Mouse (Mus musculus): ENCODE measurements at regions not wholly inside any gene's neighbourhood (a gene's known extent, or its start where the extent isn't known, plus 50 kb on each side); places are given as distances from the start of the nearest gene placed in this dataset.

- DNase-seq = no peak
These were observed 156.6 kb upstream of the Tex13c2 start for GRCm38 (mm10) chrX:42332906-42333305.

GRCm38 (mm10) chrX:42333631-42334030 lies 155.9 kb upstream of the Tex13c2 start:
- no peak for DNase-seq

GRCm38 (mm10) chrX:42334794-42335193 lies 154.7 kb upstream of the Tex13c2 start:
- no peak for DNase-seq

DNA sequence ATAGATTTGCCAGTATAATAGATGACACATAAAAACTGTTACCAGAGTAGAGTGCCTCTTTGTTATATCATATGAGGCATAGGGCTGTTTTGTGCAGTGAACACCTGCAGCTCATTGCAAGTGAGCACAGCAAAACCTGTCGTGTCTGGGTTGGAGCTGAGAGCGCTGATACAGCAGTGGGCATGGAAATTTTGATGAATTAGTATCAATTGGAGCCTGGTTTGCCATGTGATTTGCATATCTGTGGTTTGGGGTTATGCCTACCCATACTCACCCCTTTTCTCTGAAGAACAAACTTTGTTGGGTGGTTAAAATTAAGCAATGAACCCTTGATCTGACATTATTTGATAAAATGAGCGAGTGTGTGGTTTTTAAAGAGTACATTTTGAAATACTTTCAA lies 152.7 kb upstream of the Tex13c2 start:
- no peak for DNase-seq

DNA sequence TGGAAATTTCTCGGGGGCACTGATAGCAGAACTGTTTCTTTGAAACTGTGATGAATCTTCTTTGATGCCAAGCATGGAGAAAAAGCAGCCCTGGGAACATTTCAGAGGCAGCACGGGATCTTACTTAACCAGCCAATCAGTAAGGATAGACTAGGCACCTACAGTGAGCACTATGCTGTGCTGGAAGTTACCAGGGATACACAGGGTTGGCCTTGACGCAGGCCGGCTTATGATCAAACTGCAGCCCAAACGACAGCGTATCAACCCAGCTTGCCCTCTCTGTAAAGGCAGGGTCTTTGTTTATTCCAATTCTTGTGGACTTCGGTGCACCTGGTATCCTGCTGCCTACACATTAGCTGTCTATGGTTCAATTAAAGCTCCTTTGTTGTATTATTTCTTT lies 147.1 kb upstream of the Tex13c2 start:
- DNase-seq = no peak

DNA sequence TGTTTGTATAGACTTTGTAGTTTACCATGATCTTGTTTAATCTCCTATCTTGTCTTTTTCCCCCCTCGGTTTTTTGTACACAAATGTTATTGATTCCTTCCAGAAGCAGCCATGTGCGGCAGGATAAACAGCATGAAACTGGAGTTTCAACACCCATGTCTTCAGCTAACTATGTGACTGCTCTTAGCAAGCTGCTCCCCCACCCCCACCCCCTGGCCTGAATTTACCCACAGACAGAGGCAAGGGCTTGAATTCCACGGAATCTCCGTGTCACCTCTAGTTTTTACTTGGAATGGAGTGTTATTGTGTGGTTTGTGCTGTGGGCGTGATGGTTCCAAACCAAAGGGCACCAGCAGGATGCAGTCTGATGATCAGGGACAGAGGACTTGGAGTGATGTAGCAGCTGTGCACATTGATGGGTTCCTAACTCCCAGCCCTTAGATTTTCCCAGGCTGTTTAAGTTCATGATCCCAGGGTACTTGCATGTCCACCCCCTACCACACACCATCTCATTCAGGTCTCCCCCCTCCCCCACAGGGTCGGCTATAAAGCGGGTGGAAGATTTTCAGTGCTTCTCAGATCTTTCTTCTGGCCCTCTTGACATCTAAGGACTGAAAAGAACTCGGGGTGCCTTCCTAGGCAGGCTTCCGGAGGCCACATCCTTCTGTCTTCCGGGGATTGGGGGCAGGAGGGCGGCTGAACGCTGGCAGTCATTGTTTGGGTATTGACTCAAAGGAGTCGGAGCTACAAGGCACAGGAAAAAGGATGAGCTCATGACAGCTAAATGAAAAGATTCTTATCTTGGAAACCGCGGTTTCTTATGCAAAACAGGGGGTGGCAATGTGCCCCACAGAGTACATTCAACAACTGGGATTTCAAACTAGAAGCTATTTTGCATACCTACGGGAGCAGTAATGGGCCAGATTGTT lies 146.3 kb upstream of the Tex13c2 start:
- DNase-seq = peak; percentile 24

DNA sequence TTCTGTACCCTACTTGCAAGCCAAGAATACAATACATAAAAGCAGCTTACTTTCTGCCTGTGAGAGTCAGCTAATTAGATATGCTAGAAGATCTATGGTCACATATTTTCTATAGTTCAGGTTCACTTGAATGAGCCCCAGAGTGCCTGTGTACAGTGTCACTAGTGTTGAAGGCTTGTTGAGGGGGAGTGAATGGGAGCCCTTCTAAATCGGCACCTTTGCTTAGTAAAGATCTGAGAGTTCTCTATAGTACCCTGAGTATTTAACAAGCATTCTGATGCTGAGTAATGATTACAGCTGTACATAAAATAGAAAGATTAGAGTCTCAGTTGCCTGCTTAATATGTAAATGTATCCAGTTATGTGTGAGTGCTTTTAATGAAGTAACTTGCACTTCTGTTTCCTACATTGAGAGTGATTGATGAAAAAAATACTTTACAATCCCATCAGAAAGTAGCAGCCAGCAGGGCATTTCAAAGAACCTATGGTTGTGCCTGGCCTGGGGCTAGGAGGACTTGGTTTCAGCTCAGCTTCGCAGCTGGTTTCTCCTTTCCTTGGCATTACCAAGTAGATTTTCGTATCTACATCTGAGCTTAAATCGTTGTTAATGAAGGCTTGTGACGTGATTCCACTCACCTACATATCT lies 136.8 kb upstream of the Tex13c2 start:
- DNase-seq = no peak

DNA sequence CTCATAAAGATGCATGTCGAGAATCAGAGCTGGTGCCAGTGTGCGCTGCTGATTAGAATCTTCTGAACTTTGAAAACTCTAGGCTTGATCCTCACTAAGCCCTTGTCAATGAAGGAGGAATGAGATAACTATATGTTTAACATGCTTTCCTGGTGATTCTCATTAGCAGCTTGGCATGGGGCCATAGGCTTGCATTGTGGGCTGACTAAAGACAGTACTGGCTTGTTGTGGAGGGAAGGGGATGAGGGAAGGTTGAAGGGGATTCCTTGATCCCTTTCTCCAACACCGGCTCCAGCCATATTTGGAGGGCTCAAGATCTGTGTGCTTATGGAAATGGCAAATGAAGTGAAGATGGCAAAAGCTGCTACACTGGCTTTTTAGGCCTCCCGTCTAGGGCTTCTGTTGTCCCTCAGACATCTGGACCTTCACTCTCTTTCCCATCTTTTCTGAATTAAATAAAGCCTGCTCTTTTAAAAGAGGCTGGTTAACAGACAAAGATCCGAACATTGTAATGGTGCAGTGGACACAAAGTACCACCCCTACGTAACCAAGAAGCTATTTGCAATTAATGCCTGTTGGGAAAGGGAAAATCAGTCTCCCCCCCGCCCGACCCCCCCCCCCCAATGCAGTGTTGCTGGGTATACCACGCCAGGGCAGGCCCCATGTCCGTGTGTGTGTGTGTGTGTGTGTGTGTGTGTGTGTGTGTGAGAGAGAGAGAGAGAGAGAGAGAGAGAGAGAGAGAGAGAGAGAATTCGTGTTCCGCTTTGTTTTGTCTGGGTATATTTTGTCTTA lies 129.9 kb upstream of the Tex13c2 start:
- DNase-seq = no peak

GRCm38 (mm10) chrX:42360173-42360931 lies 129.1 kb upstream of the Tex13c2 start:
- no peak for DNase-seq

DNA sequence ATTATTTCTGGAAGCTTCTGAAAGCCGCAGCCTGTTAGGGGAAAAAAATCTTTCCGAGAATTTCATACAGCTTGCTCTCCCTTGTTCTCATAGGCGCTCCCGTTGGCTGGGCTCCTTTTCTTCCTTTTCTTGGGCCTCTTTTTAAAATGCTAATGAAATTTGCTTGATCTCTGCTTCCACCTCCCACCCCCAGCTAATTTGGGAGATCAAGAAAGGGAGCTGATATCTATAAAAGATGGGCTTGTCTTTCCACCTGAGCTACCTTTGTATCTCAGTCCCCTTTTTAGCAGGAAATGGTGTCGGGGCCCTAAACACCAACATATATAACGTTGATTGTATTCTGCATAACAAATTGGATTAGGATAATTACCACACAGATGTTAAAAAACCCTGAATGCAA lies 128.5 kb upstream of the Tex13c2 start:
- DNase-seq = no peak

GRCm38 (mm10) chrX:42361400-42362028 lies 128.0 kb upstream of the Tex13c2 start:
- no peak for DNase-seq

GRCm38 (mm10) chrX:42364137-42364536 lies 125.4 kb upstream of the Tex13c2 start:
- DNase-seq = no peak

- peak; percentile 7 for DNase-seq
These were observed 115.6 kb upstream of the Tex13c2 start for GRCm38 (mm10) chrX:42373794-42374398.

GRCm38 (mm10) chrX:42393836-42394556 lies 95.5 kb upstream of the Tex13c2 start:
- no peak for DNase-seq

- DNase-seq = no peak
These were observed 93.0 kb upstream of the Tex13c2 start for GRCm38 (mm10) chrX:42396441-42396840.

DNA sequence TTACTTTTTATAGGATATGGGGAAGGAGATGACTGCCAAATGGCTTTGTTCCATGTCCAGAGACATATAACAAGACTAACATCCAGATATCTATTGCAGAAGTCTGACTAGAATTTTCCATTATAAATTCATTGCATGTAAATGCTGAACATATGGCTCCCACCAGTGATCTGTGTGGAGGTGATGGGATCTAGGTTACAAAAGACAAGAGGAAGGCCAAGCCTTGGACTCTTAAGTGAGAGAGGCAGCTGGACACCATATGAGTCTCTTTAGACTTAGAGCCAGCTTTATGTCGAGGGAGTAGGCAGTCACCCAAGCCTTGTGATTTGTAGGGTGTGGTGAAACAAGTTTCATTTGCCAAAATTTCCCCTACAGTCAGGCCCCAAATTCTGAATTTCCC lies 90.7 kb upstream of the Tex13c2 start:
- no peak for DNase-seq

DNA sequence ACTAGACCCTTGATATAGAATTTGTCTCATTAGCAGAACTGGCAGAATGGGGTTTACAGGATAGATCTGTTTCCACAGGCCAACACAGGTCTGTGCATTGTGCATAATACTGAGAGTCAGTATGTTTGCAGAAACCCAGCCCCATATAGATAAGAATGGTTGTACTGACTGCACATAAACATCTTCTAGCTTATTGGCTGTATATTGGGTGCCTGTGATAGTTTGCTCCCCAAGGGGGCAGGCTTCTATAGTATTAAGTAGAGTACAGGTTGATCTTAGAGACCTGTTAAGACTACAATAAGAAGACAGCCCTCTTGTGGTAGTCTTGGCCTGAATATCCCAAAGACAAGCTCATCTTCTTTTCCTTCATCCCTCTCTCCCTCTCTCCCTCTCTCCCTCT lies 90.1 kb upstream of the Tex13c2 start:
- DNase-seq = no peak

DNA sequence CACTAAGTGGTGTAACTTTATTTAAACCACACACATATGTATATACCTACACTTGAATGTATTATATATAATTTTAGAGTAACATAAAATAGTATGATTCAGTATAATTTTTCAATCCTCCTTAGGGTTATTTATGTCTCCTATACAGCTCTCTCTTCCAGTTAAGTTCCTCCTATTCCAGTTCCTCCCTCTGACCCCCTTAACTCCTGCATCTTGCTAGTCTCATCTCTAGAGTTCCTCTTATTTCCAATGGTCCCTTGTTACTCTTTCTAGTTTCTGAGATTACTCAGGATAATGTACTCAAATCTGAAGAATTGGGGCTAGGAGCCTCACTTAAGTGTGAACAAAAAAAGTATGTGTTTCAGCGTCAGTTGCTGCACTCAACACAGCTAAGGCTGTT lies 88.4 kb upstream of the Tex13c2 start:
- no peak for DNase-seq

DNA sequence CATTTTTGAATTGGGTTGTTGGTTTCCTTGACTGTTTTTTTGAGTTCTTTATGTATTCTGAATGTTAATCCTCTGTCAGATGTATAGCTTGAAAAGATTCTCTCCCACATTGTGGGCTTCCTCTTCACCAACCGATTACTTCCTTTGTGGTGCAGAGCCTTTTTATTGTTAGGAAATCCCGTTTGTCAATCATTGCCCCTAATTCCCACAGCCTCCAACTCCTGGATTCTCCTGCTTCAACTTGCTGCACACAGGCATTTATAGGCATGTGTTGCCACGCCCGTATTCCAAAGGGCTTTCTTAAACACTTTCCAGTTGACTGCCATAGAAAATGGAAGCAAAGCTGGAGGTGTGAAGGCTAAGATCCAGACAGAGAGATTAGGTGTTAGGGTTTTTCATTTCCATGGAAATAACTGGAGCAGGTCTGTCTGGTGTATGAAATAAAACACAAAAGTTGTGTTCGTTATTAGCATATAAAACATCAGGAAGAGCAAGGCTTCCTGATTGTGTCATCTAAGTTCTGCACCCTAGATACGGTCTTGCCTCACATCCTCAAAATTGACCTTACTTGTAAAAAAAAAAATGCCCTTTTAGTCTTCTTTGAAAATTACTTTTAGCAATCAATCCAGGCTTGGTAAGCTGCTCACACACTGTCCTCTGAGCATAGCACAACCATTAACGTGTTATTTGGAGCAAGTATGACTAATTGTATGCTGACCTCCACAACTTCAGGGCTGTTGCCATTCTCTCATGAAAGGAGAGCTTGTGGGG lies 87.7 kb upstream of the Tex13c2 start:
- no peak for DNase-seq

DNA sequence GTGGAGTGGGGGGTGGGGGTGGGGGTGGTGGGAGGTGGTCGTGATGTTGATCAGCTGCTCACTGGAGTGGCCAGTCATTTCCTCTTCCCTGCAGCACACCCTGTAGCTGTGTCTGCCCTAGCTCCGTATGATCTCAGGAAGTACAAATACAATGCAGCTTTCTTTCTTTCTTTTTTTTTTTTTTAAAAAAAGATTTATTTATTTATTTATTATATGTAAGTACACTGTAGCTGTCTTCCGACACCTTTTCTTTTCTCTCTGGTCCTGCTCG lies 87.2 kb upstream of the Tex13c2 start:
- DNase-seq = no peak

Data from kidney, adult 18-20 months (tissue).